Mouse (Mus musculus) lung, embryonic 14.5 days (tissue): Measurements from ENCODE around the gene Fhit. TPM values are rescaled to one million over a fixed set of nuclear protein-coding genes. Genes with fewer than 3 reads are reported as not detected.
A peak's percentile ranks its signal among the peaks of the same experiment; 100 is the strongest.

Source experiments
- ATAC-seq: fragments of 200-750 bp; cut with Nextera tagmentation; 2 replicates; pipeline ENCODE4 v1.8.0; 2017; ENCODE audit warnings: mild to moderate bottlenecking, moderate TSS enrichment, moderate library complexity; ENCODE audit not compliant: insufficient read depth
- DNase-seq: peaks from one replicate; pipeline ENCODE4 v3.0.0-alpha.2; 2015
- H3K27ac ChIP-seq: fragments of 300-500 bp; sonication (generic); 2 replicates; pipeline ENCODE4 v1.5.1; 2014; ENCODE audit warnings: low read depth, mild to moderate bottlenecking, moderate library complexity
- H3K27me3 ChIP-seq: fragments of 300-500 bp; sonication (generic); 2 replicates; pipeline ENCODE4 v1.6.1; 2014; ENCODE audit warnings: low read length, control low read depth; ENCODE audit not compliant: insufficient read depth
- H3K36me3 ChIP-seq: fragments of 300-500 bp; sonication (generic); 2 replicates; pipeline ENCODE4 v1.6.1; 2014; ENCODE audit warnings: control low read depth; ENCODE audit not compliant: insufficient read depth
- H3K4me1 ChIP-seq: fragments of 300-500 bp; sonication (generic); 2 replicates; pipeline ENCODE4 v1.6.1; 2014; ENCODE audit warnings: antibody characterized with exemption, control low read depth; ENCODE audit not compliant: insufficient read depth
- H3K4me2 ChIP-seq: fragments of 300-500 bp; sonication (generic); 2 replicates; pipeline ENCODE4 v1.6.1; 2014; ENCODE audit warnings: mild to moderate bottlenecking
- H3K4me3 ChIP-seq: fragments of 300-500 bp; sonication (generic); 2 replicates; pipeline ENCODE4 v1.5.1; 2014; ENCODE audit warnings: low read depth, low read length
- H3K9ac ChIP-seq: fragments of 300-500 bp; sonication (generic); 2 replicates; pipeline ENCODE4 v1.6.1; 2014
- H3K9me3 ChIP-seq: fragments of 300-500 bp; sonication (generic); 2 replicates; pipeline ENCODE4 v1.6.1; 2016; ENCODE audit warnings: low read depth, low read length, control low read depth
- CTCF ChIP-seq: IDR thresholded peaks from 2 replicates; pipeline ENCODE4 v1.5.1; 2016; ENCODE audit warnings: antibody characterized with exemption, low read depth
- WGBS: fragments of 180-500 bp; shearing (Covaris S2); extraction: QIAGEN DNeasy Blood & Tissue Kit; methylation state at CpG from one replicate; pipeline ENCODE4 v1.1.7; 2014; 5-methylcytosine and 5-hydroxymethylcytosine counted together
- polyA plus RNA-seq: library from polyadenylated mRNA; unstranded; fragments of >200 nt; fragmentation: Nextera tagmentation; extraction: Ambion mirVana; gene quantifications from 2 replicates; pipeline ENCODE4 v1.2.1, GENCODE M21; 2014

The Fhit gene
- polyA plus RNA-seq = 5.3 and 5.9 TPM in 2 replicates

- H3K9ac ChIP-seq = peak within 1 kb of the TSS; percentile 65
- no peak within 1 kb of the TSS; the same call in 1 of the 2 replicates for H3K27ac ChIP-seq
- no peaks in the 10 kb centered on the region for H3K27me3 ChIP-seq
- H3K4me3 ChIP-seq = peak within 1 kb of the TSS; percentile 65
- DNase-seq (peak; percentile 95), ATAC-seq (peak; percentile 98)
- H3K4me2 ChIP-seq = peak within 1 kb of the TSS; percentile 73
- WGBS = under 1% methylated on average over 28 of the region's 28 CpGs
- no peaks in the 10 kb centered on the region for H3K36me3 ChIP-seq
- H3K9me3 ChIP-seq = no peaks in the 10 kb centered on the region
- H3K4me1 ChIP-seq = no peaks in the 10 kb centered on the region
- no peak for TF ChIP-seq CTCF
Measured at GRCm38 (mm10) chr14:11161751-11162231, at the start of gene Fhit. TSS of gene Fhit (minus strand) at chr14:11162035.

- Histone ChIP-seq H3K4me2 (no peak overlapping the region), H3K27ac (no peak overlapping the region), H3K36me3 (no peaks in the 10 kb centered on the region), H3K9me3 (no peaks in the 10 kb centered on the region), H3K4me3 (no peak overlapping the region), H3K27me3 (no peaks in the 10 kb centered on the region), H3K4me1 (no peaks in the 10 kb centered on the region), H3K9ac (no peak overlapping the region)
- TF ChIP-seq CTCF = no peak
- DNase-seq (no peak), ATAC-seq (no peak)
- 67% methylated on average over 2 of the region's 2 CpGs for WGBS
Measured at GRCm38 (mm10) chr14:11206786-11207185, 45.0 kb upstream of the Fhit start.

- Histone ChIP-seq H3K4me3 (peak overlapping the region; percentile 65), H3K9ac (peak overlapping the region; percentile 65), H3K4me2 (peak overlapping the region; percentile 73), H3K4me1 (no peaks in the 10 kb centered on the region), H3K27ac (no peak overlapping the region; the same call in 1 of the 2 replicates), H3K27me3 (no peaks in the 10 kb centered on the region), H3K9me3 (no peaks in the 10 kb centered on the region), H3K36me3 (no peaks in the 10 kb centered on the region)
- no peak for TF ChIP-seq CTCF
- DNase-seq = peak; percentile 86
- WGBS = 7% methylated on average over 17 of the region's 17 CpGs
- ATAC-seq = peak; percentile 82
Measured at GRCm38 (mm10) chr14:11160806-11161450, 907 bp downstream of the Fhit start.

- 74% methylated on average over 11 of the region's 11 CpGs for WGBS
- ATAC-seq = no peak
- Histone ChIP-seq H3K27me3 (no peaks in the 10 kb centered on the region), H3K27ac (no peak overlapping the region), H3K4me3 (no peak overlapping the region), H3K9ac (no peak overlapping the region), H3K9me3 (no peaks in the 10 kb centered on the region), H3K4me1 (no peaks in the 10 kb centered on the region), H3K36me3 (no peaks in the 10 kb centered on the region), H3K4me2 (no peak overlapping the region)
- DNase-seq = no peak
- TF ChIP-seq CTCF = no peak
Measured at GRCm38 (mm10) chr14:11159641-11160040, 2.2 kb downstream of the Fhit start.

DNA sequence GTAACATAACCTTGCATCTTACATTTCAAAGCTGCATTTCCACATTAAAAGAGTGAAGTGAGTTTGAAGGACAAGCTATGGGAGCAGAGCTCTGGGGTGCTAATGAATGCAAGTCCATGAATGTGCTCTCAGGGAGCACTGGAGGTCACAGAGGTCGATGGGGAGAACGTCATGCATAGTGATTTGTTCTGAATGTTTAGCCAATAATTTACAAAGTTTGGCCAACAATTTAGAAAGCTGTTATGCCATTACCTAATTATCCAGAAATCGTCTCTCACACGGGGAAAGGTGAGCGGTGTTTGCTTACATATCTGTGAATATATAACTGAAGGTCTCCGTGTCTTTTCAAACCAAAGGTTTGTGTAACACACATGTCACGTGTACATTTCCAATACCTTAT is 2.8 kb downstream of the Fhit start:
- WGBS = 53% methylated on average over 7 of the region's 7 CpGs
- no peaks in the 10 kb centered on the region for H3K36me3 ChIP-seq
- H3K27me3 ChIP-seq = no peaks in the 10 kb centered on the region
- no peak overlapping the region for H3K9ac ChIP-seq
- no peak overlapping the region for H3K4me2 ChIP-seq
- no peak for DNase-seq
- no peaks in the 10 kb centered on the region for H3K9me3 ChIP-seq
- no peak for TF ChIP-seq CTCF
- no peaks in the 10 kb centered on the region for H3K4me1 ChIP-seq
- no peak overlapping the region for H3K27ac ChIP-seq
- H3K4me3 ChIP-seq = no peak overlapping the region
- no peak for ATAC-seq

DNA sequence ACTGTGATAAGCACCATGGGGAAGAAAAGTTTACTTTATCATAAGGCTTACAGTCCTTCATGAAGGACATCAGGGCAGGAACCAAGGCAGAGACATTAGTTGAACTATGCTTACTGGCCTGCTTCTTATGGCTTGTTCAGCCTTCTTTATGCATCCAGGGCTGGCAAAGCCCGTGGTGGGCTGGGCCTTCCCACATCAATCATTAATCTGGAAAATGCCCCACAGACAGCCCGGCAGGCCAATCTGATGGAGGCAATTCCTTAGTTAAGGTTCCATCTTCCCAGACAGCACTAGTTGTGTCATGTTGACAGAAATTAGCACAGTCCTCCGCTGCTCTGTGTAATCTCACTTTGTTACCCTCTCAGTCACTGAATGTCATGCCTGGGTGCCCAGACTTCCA is 4.1 kb downstream of the Fhit start:
- ATAC-seq = no peak
- Histone ChIP-seq H3K36me3 (no peaks in the 10 kb centered on the region), H3K4me3 (no peak overlapping the region), H3K27me3 (no peaks in the 10 kb centered on the region), H3K4me2 (no peak overlapping the region), H3K4me1 (no peaks in the 10 kb centered on the region), H3K9me3 (no peaks in the 10 kb centered on the region), H3K27ac (no peak overlapping the region), H3K9ac (no peak overlapping the region)
- TF ChIP-seq CTCF = no peak
- DNase-seq = no peak
- 67% methylated on average over 3 of the region's 3 CpGs for WGBS

- no peaks in the 10 kb centered on the region for H3K9me3 ChIP-seq
- H3K4me1 ChIP-seq = no peaks in the 10 kb centered on the region
- H3K4me2 ChIP-seq = no peak overlapping the region
- ATAC-seq = no peak
- H3K27ac ChIP-seq = no peak overlapping the region
- no peak for DNase-seq
- WGBS = 67% methylated on average over 9 of the region's 9 CpGs
- H3K4me3 ChIP-seq = no peak overlapping the region
- H3K36me3 ChIP-seq = no peaks in the 10 kb centered on the region
- no peak for TF ChIP-seq CTCF
- no peak overlapping the region for H3K9ac ChIP-seq
- no peaks in the 10 kb centered on the region for H3K27me3 ChIP-seq
Measured at GRCm38 (mm10) chr14:11151634-11152321, 10.1 kb downstream of the Fhit start.
